Mouse (Mus musculus) brain, adult 2 months (tissue): ENCODE measurements around the gene Specc1.

Source experiments
- DNase-seq: peaks from one replicate; pipeline ENCODE4 v3.0.0; 2011; ENCODE audit warnings: low read depth, low spot score

Specc1 gene

GRCm38 (mm10) chr11:62247759-62248400, 291.3 kb downstream of the Specc1 start:
- DNase-seq: no peak

GRCm38 (mm10) chr11:62248401-62249244, 292.1 kb downstream of the Specc1 start, which contains the start of gene Adora2b:
TSS of gene Adora2b (plus strand) at chr11:62248984.
- DNase-seq: no peak

DNA sequence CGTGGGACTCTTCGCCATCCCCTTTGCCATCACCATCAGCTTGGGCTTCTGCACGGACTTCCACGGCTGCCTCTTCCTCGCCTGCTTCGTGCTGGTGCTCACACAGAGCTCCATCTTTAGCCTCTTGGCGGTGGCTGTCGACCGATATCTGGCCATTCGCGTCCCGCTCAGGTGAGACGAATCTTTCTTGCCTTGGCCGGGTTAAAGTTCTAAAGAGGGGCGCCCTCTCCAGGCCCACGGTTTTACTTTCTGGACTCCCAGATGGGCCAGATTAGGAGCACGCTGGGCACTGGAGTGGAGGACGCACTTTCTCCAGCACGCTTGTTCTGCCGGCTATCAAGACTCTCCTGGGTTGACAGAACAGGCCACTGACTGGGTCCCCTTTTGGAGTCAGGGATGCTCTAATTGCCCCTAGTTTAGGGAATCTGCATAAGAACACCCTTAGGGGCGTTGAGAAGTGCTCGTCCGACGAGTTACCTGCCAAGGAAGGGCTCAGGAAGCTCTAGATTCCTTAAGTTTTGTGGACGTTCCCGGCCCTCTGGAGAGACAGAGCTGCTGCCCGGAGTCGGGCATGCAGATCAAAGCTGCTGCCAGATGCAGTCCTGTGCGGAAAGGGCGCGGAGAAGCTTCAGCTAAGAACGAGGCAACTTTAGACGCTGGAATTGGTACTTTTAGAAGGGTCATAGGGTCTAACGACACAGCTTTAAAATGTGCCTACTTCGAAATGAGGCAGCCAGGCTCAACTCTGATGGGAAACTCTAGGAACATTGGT, 292.9 kb downstream of the Specc1 start:
- peak; percentile 37 for DNase-seq

DNA sequence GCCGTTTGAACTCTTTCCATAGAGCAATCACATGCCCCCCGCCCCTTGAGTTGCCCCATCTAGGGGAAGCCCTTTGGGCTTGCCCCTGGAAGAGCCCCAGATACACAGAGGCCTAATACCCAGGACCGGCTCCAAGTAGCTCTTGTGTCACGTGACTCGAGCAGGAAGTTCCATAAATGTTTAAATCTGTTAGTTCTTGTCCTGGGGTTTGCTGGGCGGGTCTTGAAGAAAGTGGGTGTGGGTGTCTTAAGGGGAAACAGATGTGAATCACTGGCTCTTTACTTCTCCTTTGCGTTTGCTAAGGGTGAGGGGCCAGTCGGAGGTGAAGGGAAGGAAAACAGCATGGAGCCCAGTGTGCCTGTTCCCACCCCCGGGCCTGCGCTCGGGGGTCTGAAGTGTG, 294.5 kb downstream of the Specc1 start:
- no peak for DNase-seq

DNA sequence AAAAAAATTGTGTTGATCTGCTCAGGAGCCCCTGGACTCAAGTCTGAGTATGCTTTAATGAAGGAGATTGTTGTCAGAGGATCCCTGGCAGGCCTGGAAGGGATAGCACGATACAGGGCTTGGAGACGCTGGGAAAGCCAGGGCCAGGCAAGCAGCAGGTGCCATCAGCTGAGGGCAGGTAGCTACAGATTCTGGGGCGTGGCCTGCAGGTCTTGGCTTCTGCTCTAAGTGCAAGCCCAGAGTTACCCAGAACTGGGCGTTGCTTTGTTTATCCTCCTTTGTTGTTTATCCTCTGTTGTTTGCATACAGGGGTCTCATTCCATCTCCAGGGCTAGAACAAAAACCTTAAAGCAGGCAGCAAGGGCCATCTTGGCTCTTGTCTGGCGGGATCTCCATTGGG, 296.8 kb downstream of the Specc1 start:
- DNase-seq: no peak

DNA sequence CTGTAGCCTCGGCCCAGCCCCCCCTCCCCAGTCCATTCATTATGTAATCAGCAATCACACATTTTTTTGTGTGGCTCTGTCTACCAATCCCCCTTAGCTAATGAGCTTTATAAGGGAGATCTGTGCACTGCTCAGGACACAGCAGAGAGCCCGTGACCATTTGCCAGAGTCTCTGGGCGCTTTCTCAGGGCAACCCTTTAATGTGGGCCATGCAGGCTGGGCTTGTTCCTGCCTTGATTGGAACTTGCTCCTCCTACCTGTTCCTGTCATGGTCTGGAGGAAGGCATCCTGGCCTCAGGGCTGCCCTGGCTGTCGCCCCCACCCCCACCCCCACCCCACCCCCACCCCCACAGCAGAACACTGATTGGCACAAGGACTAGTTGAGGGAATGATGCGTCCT, 302.7 kb downstream of the Specc1 start:
- DNase-seq: peak; percentile 27

DNA sequence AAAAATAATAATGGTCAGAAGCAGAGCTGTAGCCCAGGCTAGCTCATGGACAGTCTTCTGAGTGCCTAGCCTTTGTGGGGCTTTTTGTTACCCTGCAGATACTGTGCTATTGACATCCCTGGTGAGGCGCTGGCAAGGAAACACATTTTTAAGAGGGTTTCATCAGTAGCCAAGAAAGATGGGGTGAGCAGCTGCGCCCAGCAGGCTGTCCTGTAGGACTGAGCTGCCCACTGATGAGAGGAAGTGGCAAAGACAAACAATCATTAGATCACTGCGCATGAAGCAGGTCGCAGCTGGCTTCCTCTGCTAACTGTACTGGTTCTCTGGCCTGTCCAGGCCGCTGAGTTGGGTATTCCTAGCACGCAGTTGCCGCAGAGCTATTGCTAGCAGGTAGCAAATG, 307.0 kb downstream of the Specc1 start:
- peak; percentile 50 for DNase-seq

DNA sequence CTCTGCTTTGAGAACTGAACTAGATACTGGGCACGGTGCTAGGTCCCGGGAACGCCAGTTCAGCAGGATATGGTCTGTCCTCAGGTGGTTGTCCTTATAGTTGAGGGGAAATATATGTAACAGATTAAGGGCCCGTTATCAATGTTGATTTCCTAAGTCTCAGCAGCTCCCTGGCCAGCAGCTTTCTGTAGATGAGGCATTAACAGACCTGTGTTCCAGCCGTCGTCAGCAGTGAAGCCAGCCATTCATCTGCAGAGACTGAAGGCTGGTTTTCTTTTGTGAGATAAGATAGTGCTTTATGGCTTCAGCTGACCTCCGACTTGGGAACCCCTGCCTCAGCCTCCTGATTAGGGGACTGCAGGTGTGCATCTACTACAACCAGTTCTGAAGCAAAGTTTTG, 307.5 kb downstream of the Specc1 start:
- no peak for DNase-seq

GRCm38 (mm10) chr11:62265642-62266041, 309.1 kb downstream of the Specc1 start:
- no peak for DNase-seq

- no peak for DNase-seq
Measured at GRCm38 (mm10) chr11:62266466-62267214, 310.1 kb downstream of the Specc1 start.

DNA sequence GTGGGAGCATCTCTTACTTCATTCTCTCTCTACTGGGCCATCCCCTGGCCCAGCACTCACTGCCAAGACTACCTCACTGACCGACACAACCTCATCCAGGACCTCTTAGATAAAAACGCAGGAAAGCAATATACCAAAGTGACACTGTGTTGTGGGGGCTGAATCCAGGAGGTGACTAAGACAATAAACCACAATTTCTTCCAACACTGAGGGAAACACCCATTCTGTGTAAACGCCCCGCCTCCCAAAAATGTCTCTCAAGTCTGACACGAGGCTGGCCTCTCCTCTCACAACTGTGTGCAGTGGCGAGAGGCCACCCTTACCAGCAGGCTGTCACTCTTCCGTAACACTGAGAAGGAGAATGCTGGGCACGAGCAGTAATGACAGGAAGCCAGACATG, 311.8 kb downstream of the Specc1 start:
- no peak for DNase-seq

GRCm38 (mm10) chr11:62269097-62269496, 312.5 kb downstream of the Specc1 start:
- DNase-seq: no peak

GRCm38 (mm10) chr11:62270851-62271250, 314.3 kb downstream of the Specc1 start:
- DNase-seq: no peak
